Mouse (Mus musculus) embryonic facial prominence, embryonic 14.5 days (tissue): ENCODE data around the gene Cramp1l. TPM values are rescaled to one million over a fixed set of nuclear protein-coding genes. Genes with fewer than 3 reads are reported as not detected.

Experiments
- ATAC-seq: fragments of 200-750 bp; cut with Nextera tagmentation; 2 replicates; pipeline ENCODE4 v1.8.0; 2017; ENCODE audit warnings: low read depth, moderate number of reproducible peaks, moderate TSS enrichment
- DNase-seq: peaks from one replicate; pipeline ENCODE4 v3.0.0-alpha.2; 2015; ENCODE audit warnings: low spot score
- H3K27ac ChIP-seq: fragments of 300-500 bp; sonication (generic); replicated peaks from 2 replicates; pipeline ENCODE4 v1.5.1; 2014; ENCODE audit warnings: low read depth, mild to moderate bottlenecking, low read length, moderate library complexity
- H3K27me3 ChIP-seq: fragments of 300-500 bp; sonication (generic); replicated peaks from 2 replicates; pipeline ENCODE4 v1.6.1; 2014; ENCODE audit warnings: low read length; ENCODE audit not compliant: control insufficient read depth, insufficient read depth
- H3K36me3 ChIP-seq: fragments of 300-500 bp; sonication (generic); 2 replicates; pipeline ENCODE4 v1.6.1; 2014; ENCODE audit warnings: low read length, mixed read lengths; ENCODE audit not compliant: control insufficient read depth, insufficient read depth
- H3K4me1 ChIP-seq: fragments of 300-500 bp; sonication (generic); 2 replicates; pipeline ENCODE4 v1.6.1; 2014; ENCODE audit warnings: antibody characterized with exemption, low read length; ENCODE audit not compliant: control insufficient read depth, insufficient read depth
- H3K4me2 ChIP-seq: fragments of 300-500 bp; sonication (generic); 2 replicates; pipeline ENCODE4 v1.6.1; 2014; ENCODE audit warnings: low read depth, mild to moderate bottlenecking, low read length, moderate library complexity, mixed read lengths
- H3K4me3 ChIP-seq: fragments of 300-500 bp; sonication (generic); 2 replicates; pipeline ENCODE4 v1.5.1; 2014; ENCODE audit warnings: low read depth, mild to moderate bottlenecking, low read length
- H3K9ac ChIP-seq: fragments of 300-500 bp; sonication (generic); 2 replicates; pipeline ENCODE4 v1.6.1; 2014; ENCODE audit warnings: low read depth, mild to moderate bottlenecking, low read length, moderate library complexity, mixed read lengths
- H3K9me3 ChIP-seq: fragments of 300-500 bp; sonication (generic); 2 replicates; pipeline ENCODE4 v1.6.1; 2016; ENCODE audit warnings: low read length; ENCODE audit not compliant: control insufficient read depth
- WGBS: fragments of 180-500 bp; shearing (Covaris S2); extraction: QIAGEN DNeasy Blood & Tissue Kit; methylation state at CpG from one replicate; pipeline ENCODE4 v1.1.7; 2014; 5-methylcytosine and 5-hydroxymethylcytosine counted together
- polyA plus RNA-seq: library from polyadenylated mRNA; unstranded; fragments of >200 nt; fragmentation: Nextera tagmentation; extraction: Ambion mirVana; gene quantifications from 2 replicates; pipeline ENCODE4 v1.2.1, GENCODE M21; 2014

Gene Cramp1l
- polyA plus RNA-seq, 1 experiment from 2014 or later, result 7.7 TPM

DNA sequence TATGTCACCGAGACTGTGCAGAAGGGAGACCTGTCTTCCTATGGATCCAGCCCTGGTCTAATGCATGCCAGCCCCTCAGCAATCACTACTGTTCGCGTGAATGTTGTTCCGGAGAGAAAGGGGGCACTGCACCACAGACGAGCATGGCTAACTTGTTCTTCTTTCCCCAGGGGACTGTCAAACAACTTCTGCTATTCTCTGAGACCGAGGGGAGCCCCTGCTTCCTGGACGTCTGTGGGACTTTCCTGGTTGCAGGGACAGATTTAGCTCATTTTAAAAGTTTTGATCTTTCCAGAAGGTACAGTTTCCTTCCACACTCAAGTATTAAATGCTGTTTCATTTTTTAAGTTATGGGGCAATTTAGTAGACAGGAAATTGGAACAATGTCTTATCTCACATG lies 29.3 kb upstream of the Cramp1l start:
- Histone ChIP-seq H3K9ac (no peak overlapping the region), H3K27ac (no peak overlapping the region), H3K36me3 (peaks cover 21% of the 10 kb centered on the region; the same call in 1 of the 2 replicates), H3K4me2 (no peak overlapping the region), H3K9me3 (no peaks in the 10 kb centered on the region), H3K4me1 (no peaks in the 10 kb centered on the region), H3K27me3 (no peaks in the 10 kb centered on the region), H3K4me3 (no peak overlapping the region)
- ATAC-seq (no peak), DNase-seq (no peak)
- 55% methylated on average over 7 of the region's 7 CpGs for WGBS

DNA sequence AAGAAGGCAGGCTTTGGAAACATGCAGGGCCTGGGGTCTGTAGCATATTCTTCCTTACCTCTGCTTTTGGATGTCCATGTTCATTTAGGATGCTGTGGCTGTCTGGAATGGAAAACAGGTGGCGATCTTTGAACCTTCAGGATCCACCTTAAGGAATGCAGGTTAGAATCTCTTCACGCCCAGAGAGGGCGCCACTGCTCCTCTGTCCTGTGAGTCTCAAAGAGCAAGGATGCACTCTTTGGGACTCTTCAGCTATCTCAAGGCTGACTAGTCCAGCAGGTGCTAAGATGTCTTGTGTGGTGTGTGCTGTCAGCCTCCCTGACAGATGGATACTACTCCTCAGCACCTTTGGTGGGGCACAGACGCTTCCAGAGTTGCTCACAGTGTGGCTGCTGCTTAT lies 20.6 kb upstream of the Cramp1l start:
- DNase-seq (peak; percentile 5), ATAC-seq (no peak)
- Histone ChIP-seq H3K4me2 (no peak overlapping the region), H3K36me3 (peaks cover 63% of the 10 kb centered on the region), H3K27me3 (no peaks in the 10 kb centered on the region), H3K4me3 (no peak overlapping the region), H3K9me3 (no peaks in the 10 kb centered on the region), H3K4me1 (no peaks in the 10 kb centered on the region), H3K9ac (no peak overlapping the region), H3K27ac (no peak overlapping the region)
- 63% methylated on average over 4 of the region's 4 CpGs for WGBS

DNA sequence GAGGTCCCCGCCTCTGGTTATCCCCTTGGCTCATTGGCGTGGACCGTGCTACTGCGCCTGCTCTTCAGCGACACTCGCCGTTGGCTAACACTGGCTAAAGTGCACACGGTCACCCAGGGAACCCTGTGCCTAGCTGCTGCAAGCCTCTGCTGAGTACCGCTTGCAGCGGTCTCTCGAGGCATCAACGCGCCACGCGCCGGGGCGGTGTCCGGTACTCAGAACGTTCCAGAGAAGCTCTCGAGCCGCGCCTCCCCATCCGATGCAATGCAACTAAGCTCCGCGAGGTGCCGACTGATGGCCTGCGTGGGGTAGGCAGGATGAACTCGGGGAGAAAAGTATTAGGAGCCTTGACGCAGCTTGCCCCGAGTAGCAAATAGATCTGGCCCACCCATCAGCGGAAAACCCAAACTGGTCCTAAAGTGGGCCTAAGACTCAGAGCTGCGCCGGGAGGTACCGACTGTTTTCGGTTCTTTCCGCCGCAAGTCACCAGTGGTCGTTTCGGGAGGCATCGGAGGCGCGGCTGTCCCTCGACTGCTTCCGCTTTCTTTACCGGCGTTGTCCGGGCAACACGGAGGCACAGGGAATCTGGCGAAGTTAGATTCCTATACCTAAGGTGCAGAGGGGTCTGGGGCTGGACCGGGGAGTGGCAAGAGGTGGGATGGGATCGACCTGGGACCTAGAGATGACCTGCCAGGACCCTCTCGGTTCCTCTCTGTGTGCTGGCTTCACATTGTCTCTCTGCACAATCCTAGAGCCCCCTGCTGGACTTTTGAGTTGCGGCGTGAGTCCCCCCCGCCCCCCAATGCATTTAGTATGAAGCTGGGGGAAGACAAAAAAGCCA lies 924 bp upstream of the Cramp1l start:
- H3K9ac ChIP-seq, result peak overlapping the region; percentile 75
- H3K4me1 ChIP-seq, result peaks cover 17% of the 10 kb centered on the region
- DNase-seq (peak; percentile 86), ATAC-seq (peak; percentile 85)
- peaks cover 25% of the 10 kb centered on the region for H3K36me3 ChIP-seq
- H3K4me2 ChIP-seq, result peak overlapping the region; percentile 85
- peak overlapping the region; percentile 79 for H3K27ac ChIP-seq
- no peaks in the 10 kb centered on the region for H3K9me3 ChIP-seq
- H3K27me3 ChIP-seq, result no peaks in the 10 kb centered on the region
- peak overlapping the region; percentile 87 for H3K4me3 ChIP-seq
- under 1% methylated on average over 55 of the region's 55 CpGs for WGBS

DNA sequence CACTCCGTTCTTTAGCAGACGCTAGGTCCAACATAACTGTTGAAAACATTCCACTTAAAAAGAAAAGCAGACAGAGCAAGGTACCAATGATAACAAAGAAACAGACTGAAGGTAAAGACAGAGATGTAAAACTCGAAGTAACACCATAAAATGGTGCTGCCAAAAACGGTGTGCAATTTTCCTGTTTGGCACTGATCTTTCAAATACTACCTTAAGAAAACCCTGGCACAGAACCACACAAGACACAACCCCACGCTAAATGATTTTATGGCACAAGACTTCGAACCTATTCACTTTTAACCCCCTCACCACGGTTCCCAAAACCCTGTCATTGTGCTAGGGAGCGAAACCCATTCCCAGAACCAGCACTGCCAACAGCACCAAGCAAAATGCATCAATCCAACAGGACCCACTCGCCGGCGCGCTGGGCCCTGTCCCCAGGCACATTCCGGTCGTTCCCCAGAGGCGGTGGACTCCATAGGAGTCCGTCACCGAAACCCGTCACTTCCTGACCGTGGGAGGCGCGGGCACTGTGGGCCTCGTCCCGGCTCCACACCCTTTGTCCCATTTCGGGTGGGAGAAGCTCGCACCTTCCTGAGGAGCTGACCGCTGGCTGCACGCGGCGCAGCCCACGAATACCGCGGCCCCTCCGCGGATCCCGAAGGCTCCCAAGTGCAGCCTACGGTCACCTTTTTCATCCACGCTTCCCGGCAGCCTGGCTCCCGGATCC lies 582 bp downstream of the Cramp1l start:
- Histone ChIP-seq H3K9me3 (no peaks in the 10 kb centered on the region), H3K4me2 (peak overlapping the region; percentile 90), H3K9ac (peak overlapping the region; percentile 96), H3K27ac (peak overlapping the region; percentile 77), H3K27me3 (no peaks in the 10 kb centered on the region), H3K36me3 (peaks cover 34% of the 10 kb centered on the region), H3K4me1 (peaks cover 17% of the 10 kb centered on the region), H3K4me3 (peak overlapping the region; percentile 87)
- ATAC-seq (no peak), DNase-seq (peak; percentile 17)
- WGBS, result under 1% methylated on average over 26 of the region's 39 CpGs

DNA sequence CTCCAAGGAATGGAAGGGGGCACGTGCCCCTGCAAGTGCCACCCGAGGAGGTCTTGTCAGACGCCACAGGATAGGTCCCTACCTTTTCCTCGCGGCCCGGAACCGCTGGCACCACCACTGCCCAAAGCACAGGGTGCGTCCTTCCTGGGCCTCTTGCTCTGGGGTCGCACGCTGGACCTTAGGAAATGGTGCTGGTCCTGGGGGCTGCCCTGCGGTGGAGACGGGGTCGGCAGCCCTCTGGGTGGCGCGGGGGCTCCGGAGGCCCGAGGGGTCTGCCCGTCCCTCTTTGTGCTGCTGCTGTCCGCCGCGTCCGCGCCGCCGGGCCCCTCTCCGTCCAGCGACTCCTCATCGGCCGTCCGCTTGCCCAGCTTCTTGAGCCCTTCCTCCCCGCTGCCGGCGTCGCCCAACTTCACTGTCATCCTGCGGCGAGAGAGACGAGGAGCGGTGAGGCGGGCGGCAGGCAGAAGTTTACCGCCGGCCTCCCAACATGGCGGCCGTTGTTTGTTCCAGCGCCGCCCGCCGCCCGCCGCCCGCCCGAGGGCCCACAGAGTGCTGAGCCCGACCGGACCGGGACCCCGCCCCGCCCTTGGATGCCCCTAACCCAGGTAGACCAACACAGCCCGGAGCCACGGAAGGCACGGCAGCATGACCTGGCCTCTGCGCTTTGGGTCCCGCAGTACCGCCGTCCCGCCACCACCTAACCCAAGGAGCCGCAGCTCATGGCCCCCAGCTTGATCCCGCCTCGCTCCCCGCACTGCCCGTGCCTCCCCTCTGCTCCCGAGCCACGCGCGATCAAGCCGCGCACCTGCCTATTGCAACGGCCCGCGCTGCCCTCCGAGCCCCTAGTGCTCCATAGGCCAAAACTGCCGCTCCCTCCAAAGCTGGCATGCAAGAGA lies 1.7 kb downstream of the Cramp1l start:
- WGBS, result under 1% methylated on average over 50 of the region's 81 CpGs
- DNase-seq (peak; percentile 3), ATAC-seq (no peak)
- peak overlapping the region; percentile 96 for H3K9ac ChIP-seq
- H3K27ac ChIP-seq, result peak overlapping the region; percentile 82
- H3K9me3 ChIP-seq, result no peaks in the 10 kb centered on the region
- H3K4me1 ChIP-seq, result peaks cover 17% of the 10 kb centered on the region
- H3K4me3 ChIP-seq, result peak overlapping the region; percentile 87
- H3K36me3 ChIP-seq, result peaks cover 39% of the 10 kb centered on the region
- no peaks in the 10 kb centered on the region for H3K27me3 ChIP-seq
- H3K4me2 ChIP-seq, result peak overlapping the region; percentile 90

DNA sequence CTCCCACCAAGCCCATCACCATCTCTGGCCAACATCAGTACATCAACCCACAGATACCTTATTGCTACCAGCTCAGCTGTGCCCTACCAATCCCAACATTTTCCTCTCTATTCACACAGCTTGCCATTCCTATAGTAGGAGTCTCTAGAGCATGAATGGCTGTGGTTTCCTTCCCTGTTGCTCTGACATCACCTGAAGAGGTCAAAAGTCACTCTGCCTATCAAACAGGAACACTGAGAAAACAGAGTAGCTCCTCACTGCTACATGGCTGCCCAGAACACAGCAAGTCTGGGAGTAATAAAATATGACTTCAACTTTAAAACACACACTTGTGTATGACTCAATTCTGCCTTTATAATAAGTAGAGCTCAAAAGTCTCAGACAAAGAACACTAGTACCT lies 8.1 kb downstream of the Cramp1l start:
- Histone ChIP-seq H3K27ac (no peak overlapping the region), H3K9ac (no peak overlapping the region), H3K27me3 (no peaks in the 10 kb centered on the region), H3K4me2 (no peak overlapping the region), H3K4me1 (no peaks in the 10 kb centered on the region; the same call in 1 of the 2 replicates), H3K36me3 (peaks cover 82% of the 10 kb centered on the region), H3K9me3 (no peaks in the 10 kb centered on the region), H3K4me3 (no peak overlapping the region)
- ATAC-seq (no peak), DNase-seq (no peak)

DNA sequence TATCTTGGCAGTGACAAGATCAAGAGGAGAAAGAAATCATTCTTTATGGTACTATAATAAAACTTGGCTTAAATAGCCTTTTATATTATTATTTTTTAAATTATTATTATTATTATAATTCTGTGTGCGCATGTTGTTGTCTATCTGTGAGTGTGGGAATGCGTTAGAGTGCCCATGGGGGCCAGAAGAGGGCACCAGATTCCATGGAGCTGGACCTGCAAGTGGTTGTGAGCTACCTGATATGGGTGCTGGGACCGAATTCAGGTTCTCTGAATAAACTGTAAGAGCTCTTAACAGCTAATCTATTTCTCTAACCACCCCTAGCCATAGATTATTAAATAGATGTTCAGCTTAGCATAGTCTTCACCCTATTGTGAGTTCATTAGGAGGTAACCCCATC lies 10.5 kb downstream of the Cramp1l start:
- WGBS, result 95% methylated on average over 3 of the region's 3 CpGs
- Histone ChIP-seq H3K9me3 (no peaks in the 10 kb centered on the region), H3K4me2 (no peak overlapping the region), H3K27ac (no peak overlapping the region), H3K4me1 (no peaks in the 10 kb centered on the region), H3K36me3 (peaks cover 79% of the 10 kb centered on the region), H3K27me3 (no peaks in the 10 kb centered on the region), H3K9ac (no peak overlapping the region), H3K4me3 (no peak overlapping the region)
- DNase-seq, result no peak
- no peak for ATAC-seq

DNA sequence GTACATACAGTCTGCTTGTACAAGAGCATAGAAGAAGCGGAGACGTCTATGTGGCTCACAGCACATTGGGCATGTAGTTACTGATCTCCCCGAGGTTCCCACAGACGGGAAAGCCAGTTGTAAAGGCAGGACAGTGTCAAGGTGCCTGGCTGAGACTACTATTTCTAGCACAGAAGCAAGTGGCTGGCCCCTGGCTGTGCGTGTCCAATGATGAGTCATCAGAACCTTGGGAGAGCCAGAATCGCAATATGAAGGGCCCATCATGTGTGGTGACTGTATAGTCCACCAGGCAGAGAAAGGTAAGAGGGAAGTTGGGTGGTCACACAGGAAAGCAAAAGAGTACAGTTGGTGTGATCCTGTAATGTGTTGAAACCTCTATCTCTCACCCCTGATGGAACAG lies 20.9 kb downstream of the Cramp1l start:
- Histone ChIP-seq H3K4me1 (no peaks in the 10 kb centered on the region), H3K27me3 (no peaks in the 10 kb centered on the region), H3K27ac (no peak overlapping the region), H3K4me2 (no peak overlapping the region), H3K4me3 (no peak overlapping the region), H3K9ac (no peak overlapping the region), H3K9me3 (no peaks in the 10 kb centered on the region), H3K36me3 (peaks cover 98% of the 10 kb centered on the region)
- ATAC-seq (no peak), DNase-seq (no peak)
- 93% methylated on average over 6 of the region's 6 CpGs for WGBS
